Mouse (Mus musculus) macrophage (primary cell): ENCODE results near the gene S100a13. TPM values are rescaled to one million over a fixed set of nuclear protein-coding genes. Genes with fewer than 3 reads are reported as not detected.

Experiments
- H3K27ac ChIP-seq: fragments of 350-480 bp; formaldehyde crosslinking; 2 replicates; pipeline ENCODE4 v1.9.0; 2021
- H3K36me3 ChIP-seq: fragments of 350-480 bp; formaldehyde crosslinking; 2 replicates; pipeline ENCODE4 v1.9.0; 2021; ENCODE audit errors: inconsistent target
- H3K4me3 ChIP-seq: fragments of 350-480 bp; formaldehyde crosslinking; 2 replicates; pipeline ENCODE4 v1.9.0; 2021; ENCODE audit errors: inconsistent target
- H3K79me2 ChIP-seq: fragments of 350-480 bp; formaldehyde crosslinking; 2 replicates; pipeline ENCODE4 v1.9.0; 2021; ENCODE audit errors: inconsistent target
- WGBS: methylation state at CpG from one replicate; pipeline ENCODE4 v1.1.7; 2026; ENCODE audit warnings: inconsistent platforms; ENCODE audit not compliant: missing documents; 5-methylcytosine and 5-hydroxymethylcytosine counted together
- polyA plus RNA-seq: library from polyadenylated mRNA; stranded (reverse); fragments of 250-400 nt; gene quantifications from 3 replicates; pipeline ENCODE4 v1.2.4, GENCODE M21; 2018; ENCODE audit warnings: inconsistent platforms
- total RNA-seq, 78 experiments: library from RNA; depleted of rRNA; stranded (reverse); fragments of 250-400 nt; gene quantifications; 1 replicate in 9 of 78; 2 replicates in 24 of 78; 3 replicates in 43 of 78; 4 replicates in 2 of 78; pipeline ENCODE4 v1.2.4; 2018; ENCODE audit warnings: inconsistent platforms in 56 of 78

Gene S100a13
- total RNA-seq (2018; cell fraction: chromatin; rRNA removed), result 10 to 100 TPM in 8 of 26 experiments, 1 to 10 TPM in 17, not detected in 1; 2.1 to 16.7 (median 6.9) TPM
- total RNA-seq (2018; cell fraction: cytosol; rRNA removed), result 10 to 100 TPM; 37.2 to 80.5 (median 50.5) TPM
- 10 to 100 TPM in 23 of 26 experiments, 1 to 10 TPM in 3; 7.9 to 29.7 (median 19.0) TPM for total RNA-seq (2018; cell fraction: nucleus; rRNA removed)
- 61.0 to 85.4 TPM (median 63.2 TPM) in 3 replicates for polyA plus RNA-seq

GRCm38 (mm10) chr3:90513796-90514590 lies at the start of gene S100a13, which contains the start of gene S100a1:
Gene S100a13 (plus strand): TSS chr3:90514435.
Gene S100a1 (minus strand): TSS chr3:90514392.
- peak within 1 kb of the TSS; percentile 90 for H3K4me3 ChIP-seq
- H3K27ac ChIP-seq, result peak within 1 kb of the TSS; percentile 63
- 7% methylated on average over 25 of the region's 25 CpGs for WGBS

GRCm38 (mm10) chr3:90464552-90465080 lies 49.6 kb upstream of the S100a13 start:
- H3K27ac ChIP-seq, result no peak overlapping the region
- no peaks in the 10 kb centered on the region for H3K36me3 ChIP-seq
- H3K79me2 ChIP-seq, result no peaks in the 10 kb centered on the region
- H3K4me3 ChIP-seq, result no peak overlapping the region
- WGBS, result 32% methylated on average over 36 of the region's 37 CpGs

More at GRCm38 (mm10) chr3:90513796-90514590, at the start of gene S100a13, which contains the start of gene S100a1:
- no peaks in the 10 kb centered on the region for H3K36me3 ChIP-seq
- H3K79me2 ChIP-seq, result peaks cover 11% of the 10 kb centered on the region; the same call in 1 of the 2 replicates

GRCm38 (mm10) chr3:90465081-90465685 lies 49.1 kb upstream of the S100a13 start:
- WGBS, result 3% methylated on average over 74 of the region's 75 CpGs
- Histone ChIP-seq H3K36me3 (no peaks in the 10 kb centered on the region), H3K27ac (no peak overlapping the region)

GRCm38 (mm10) chr3:90465686-90466310 lies 48.4 kb upstream of the S100a13 start, which contains the start of gene Npr1:
Gene Npr1 (minus strand): TSS chr3:90465866.
- WGBS, result under 1% methylated on average over 28 of the region's 49 CpGs
- no peak within 1 kb of the TSS; the same call in 1 of the 2 replicates for H3K4me3 ChIP-seq
- no peak within 1 kb of the TSS for H3K27ac ChIP-seq

More at GRCm38 (mm10) chr3:90465081-90465685, 49.1 kb upstream of the S100a13 start:
- no peak overlapping the region for H3K4me3 ChIP-seq
- H3K79me2 ChIP-seq, result no peaks in the 10 kb centered on the region

GRCm38 (mm10) chr3:90466311-90466766 lies 47.9 kb upstream of the S100a13 start:
- H3K27ac ChIP-seq, result no peak overlapping the region
- 1% methylated on average over 15 of the region's 15 CpGs for WGBS
- no peaks in the 10 kb centered on the region for H3K36me3 ChIP-seq
- no peaks in the 10 kb centered on the region for H3K79me2 ChIP-seq
- no peak overlapping the region; the same call in 1 of the 2 replicates for H3K4me3 ChIP-seq

More at GRCm38 (mm10) chr3:90465686-90466310, 48.4 kb upstream of the S100a13 start, which contains the start of gene Npr1:
- H3K36me3 ChIP-seq, result no peaks in the 10 kb centered on the region
- no peaks in the 10 kb centered on the region for H3K79me2 ChIP-seq

- Histone ChIP-seq H3K4me3 (no peak overlapping the region), H3K36me3 (no peaks in the 10 kb centered on the region), H3K27ac (no peak overlapping the region), H3K79me2 (no peaks in the 10 kb centered on the region)
- WGBS, result 94% methylated on average over 10 of the region's 10 CpGs
These were observed 46.5 kb upstream of the S100a13 start for GRCm38 (mm10) chr3:90467618-90468300.

GRCm38 (mm10) chr3:90472213-90472612 lies 42.0 kb upstream of the S100a13 start:
- WGBS, result 0% methylated on average over 3 of the region's 3 CpGs
- H3K4me3 ChIP-seq, result no peak overlapping the region
- no peaks in the 10 kb centered on the region for H3K36me3 ChIP-seq
- no peak overlapping the region for H3K27ac ChIP-seq
- peaks cover 11% of the 10 kb centered on the region for H3K79me2 ChIP-seq

- Histone ChIP-seq H3K27ac (no peak overlapping the region), H3K79me2 (peaks cover 30% of the 10 kb centered on the region), H3K4me3 (peak overlapping the region; percentile 30), H3K36me3 (no peaks in the 10 kb centered on the region)
- WGBS, result 39% methylated on average over 11 of the region's 16 CpGs
These were observed 38.9 kb upstream of the S100a13 start for GRCm38 (mm10) chr3:90475151-90475830.

- H3K27ac ChIP-seq, result peak within 1 kb of the TSS; percentile 29
- H3K4me3 ChIP-seq, result peak within 1 kb of the TSS; percentile 87
- peaks cover under 1% of the 10 kb centered on the region; the same call in 1 of the 2 replicates for H3K36me3 ChIP-seq
- H3K79me2 ChIP-seq, result peaks cover 30% of the 10 kb centered on the region
- under 1% methylated on average over 44 of the region's 45 CpGs for WGBS
These were observed 38.2 kb upstream of the S100a13 start, which contains the start of gene Ilf2 for GRCm38 (mm10) chr3:90475831-90476611. Gene Ilf2 (plus strand): TSS chr3:90476126.

GRCm38 (mm10) chr3:90486998-90487397 lies 27.2 kb upstream of the S100a13 start:
- WGBS, result 84% methylated on average over 5 of the region's 5 CpGs

GRCm38 (mm10) chr3:90488576-90488975 lies 25.7 kb upstream of the S100a13 start:
- Histone ChIP-seq H3K27ac (no peak overlapping the region), H3K4me3 (no peak overlapping the region), H3K79me2 (peaks cover 10% of the 10 kb centered on the region; the same call in 1 of the 2 replicates), H3K36me3 (peaks cover 32% of the 10 kb centered on the region)
- WGBS, result 94% methylated on average over 6 of the region's 6 CpGs

More at GRCm38 (mm10) chr3:90486998-90487397, 27.2 kb upstream of the S100a13 start:
- peaks cover 42% of the 10 kb centered on the region for H3K36me3 ChIP-seq
- H3K79me2 ChIP-seq, result peaks cover 10% of the 10 kb centered on the region; the same call in 1 of the 2 replicates
- H3K27ac ChIP-seq, result no peak overlapping the region
- H3K4me3 ChIP-seq, result no peak overlapping the region

GRCm38 (mm10) chr3:90490696-90491256 lies 23.5 kb upstream of the S100a13 start, which contains the start of gene Snapin:
Gene Snapin (minus strand): TSS chr3:90491033.
- Histone ChIP-seq H3K27ac (peak within 1 kb of the TSS; percentile 12; the same call in 1 of the 2 replicates), H3K79me2 (peaks cover 10% of the 10 kb centered on the region; the same call in 1 of the 2 replicates), H3K36me3 (peaks cover 25% of the 10 kb centered on the region; the same call in 1 of the 2 replicates), H3K4me3 (peak within 1 kb of the TSS; percentile 65)
- under 1% methylated on average over 33 of the region's 37 CpGs for WGBS
